Mouse (Mus musculus) spleen, postnatal 0 days (tissue): ENCODE measurements around the gene Pramef12. TPM values are rescaled to one million over a fixed set of nuclear protein-coding genes. Genes with fewer than 3 reads are reported as not detected.

Experiments
- polyA plus RNA-seq: library from polyadenylated mRNA; unstranded; fragments of >200 nt; fragmentation: Nextera tagmentation; extraction: Ambion mirVana; gene quantifications from 2 replicates; pipeline ENCODE4 v1.2.1, GENCODE M21; 2015

Gene Pramef12
- not detected in 2 replicates for polyA plus RNA-seq

DNA sequence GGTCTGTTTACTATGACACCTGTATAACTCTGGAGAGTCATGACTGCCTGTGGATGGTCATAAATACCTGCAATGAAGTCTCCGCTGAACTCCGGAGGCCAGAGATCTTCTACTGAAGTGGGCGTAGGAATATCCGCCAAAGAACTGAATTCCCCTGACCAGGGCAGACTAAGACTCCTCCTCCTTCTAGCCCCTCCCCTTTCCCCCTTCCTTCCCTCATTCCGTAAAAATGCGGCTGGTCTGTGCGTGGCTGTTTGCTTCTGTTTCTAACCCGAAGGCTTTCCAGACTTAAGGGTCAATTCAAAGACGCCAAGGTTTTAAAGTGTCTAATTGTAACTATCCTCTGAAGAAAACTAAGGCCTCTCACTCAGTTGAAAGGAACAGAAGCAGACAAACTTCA is at the start of gene Pramef12:
Pramef12 (minus strand) TSS at position 175 of the 400 bp plus-strand sequence.

DNA sequence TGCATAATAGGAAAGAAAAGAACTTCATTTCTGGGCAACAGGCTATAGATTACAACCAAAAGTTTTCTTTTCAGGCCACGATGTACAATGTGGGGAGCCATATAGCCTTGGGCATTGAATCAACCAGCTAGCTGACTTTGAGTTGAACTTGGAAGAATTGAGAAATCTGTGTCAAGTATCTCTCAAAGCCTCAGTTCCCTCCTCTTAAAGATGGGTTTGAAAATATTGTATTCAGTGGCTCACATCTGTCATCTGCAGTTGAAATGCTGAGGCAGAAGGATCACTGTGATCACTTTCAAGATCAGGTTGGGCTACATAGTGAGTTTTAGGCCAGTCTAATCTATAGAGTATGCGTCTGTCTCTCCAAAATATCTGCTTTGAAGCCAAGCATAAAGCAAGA is 45.0 kb upstream of the Pramef12 start, which contains the start of gene Gm9944:
Gm9944 (minus strand) TSS at position 101 of the 400 bp plus-strand sequence.

GRCm38 (mm10) chr4:144438672-144439071 is 30.4 kb upstream of the Pramef12 start, which contains the start of gene 1700012P22Rik:
1700012P22Rik (minus strand) TSS chr4:144438772.

DNA sequence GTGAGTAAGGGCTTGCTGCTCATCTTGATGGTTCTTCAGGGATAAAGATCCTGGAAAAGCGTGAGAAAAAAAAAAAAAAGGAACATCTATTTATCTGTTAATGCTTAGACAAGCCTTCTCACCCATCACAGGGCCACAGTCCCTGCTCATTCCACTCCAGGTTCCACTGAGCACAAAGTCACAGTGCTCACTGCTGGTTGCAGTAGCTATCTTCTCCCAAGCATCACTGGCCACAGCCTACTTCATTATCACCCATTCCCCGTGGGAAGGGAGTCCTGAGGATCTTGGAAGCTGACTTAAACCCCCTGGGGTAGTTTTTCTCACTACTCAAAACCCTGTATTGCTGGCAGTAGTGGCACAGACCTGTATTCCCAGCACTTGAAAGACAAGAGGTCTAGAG is 30.4 kb downstream of the Pramef12 start, which contains the start of gene Pramef20:
Pramef20 (minus strand) TSS at position 23 of the 400 bp plus-strand sequence.

DNA sequence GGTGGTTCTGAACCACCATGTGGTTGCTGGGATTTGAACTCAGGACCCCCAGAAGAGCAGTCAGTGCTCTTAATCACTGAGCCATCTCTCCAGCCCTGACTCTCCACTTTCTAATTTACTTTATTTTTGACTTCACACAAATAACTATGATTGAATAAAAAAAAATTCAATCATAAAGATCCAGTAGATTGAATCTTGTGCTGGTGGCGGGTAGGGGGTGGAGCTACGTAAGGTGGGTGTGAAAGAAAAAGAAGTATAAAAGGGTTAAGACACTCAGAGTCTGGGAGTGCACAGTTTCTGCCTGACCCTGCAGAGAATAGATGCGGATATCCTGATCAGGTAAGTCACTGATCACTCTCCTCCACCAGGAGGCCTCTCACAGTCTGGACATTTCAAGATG is 50.6 kb downstream of the Pramef12 start, which contains the start of gene Gm13119:
Gm13119 (plus strand) TSS at position 301 of the 400 bp plus-strand sequence.

Other genes starting within 250 kb of the Pramef12 start
- not detected in 2 replicates for gene Oog3, start 245.8 kb downstream of the Pramef12 start, polyA plus RNA-seq
- gene Oog2, start 217.7 kb downstream of the Pramef12 start, polyA plus RNA-seq, result not detected in 2 replicates
- gene C87977, start 195.1 kb downstream of the Pramef12 start, polyA plus RNA-seq, result not detected in 2 replicates
- not detected in 2 replicates for gene Pramel5, start 128.0 kb downstream of the Pramef12 start, polyA plus RNA-seq
- gene Gm13128, start 78.2 kb downstream of the Pramef12 start, polyA plus RNA-seq, result not detected in 2 replicates
- gene Gm13119, start 50.5 kb downstream of the Pramef12 start, polyA plus RNA-seq, result not detected in 2 replicates
- gene Pramef20, start 30.5 kb downstream of the Pramef12 start, polyA plus RNA-seq, result not detected in 2 replicates
- not detected in 2 replicates for gene 1700012P22Rik, start 30.3 kb upstream of the Pramef12 start, polyA plus RNA-seq
- not detected in 2 replicates for gene Gm9944, start 44.9 kb upstream of the Pramef12 start, polyA plus RNA-seq
- gene Aadacl3, start 55.3 kb upstream of the Pramef12 start, polyA plus RNA-seq, result not detected in 2 replicates
- not detected in 2 replicates for gene 9430007A20Rik, start 111.4 kb upstream of the Pramef12 start, polyA plus RNA-seq
- not detected in 2 replicates for gene Gm13124, start 156.7 kb upstream of the Pramef12 start, polyA plus RNA-seq
- gene Aadacl4, start 205.2 kb upstream of the Pramef12 start, polyA plus RNA-seq, result not detected in 2 replicates